Mouse (Mus musculus) lung, adult 2 months (tissue): ENCODE data around the gene Rassf5.

ENCODE experiments used
- CTCF ChIP-seq: fragments of 200-500 bp; IDR thresholded peaks from 2 replicates; pipeline ENCODE4 v1.5.1; 2011; ENCODE audit warnings: mild to moderate bottlenecking, low read length, control low read depth; ENCODE audit not compliant: insufficient read depth
- POLR2A ChIP-seq: fragments of 200-500 bp; IDR thresholded peaks from 2 replicates; pipeline ENCODE4 v1.6.1; 2011; ENCODE audit warnings: low read depth, mild to moderate bottlenecking, control low read depth, low read length, borderline replicate concordance; ENCODE audit errors: extremely low read depth

GRCm38 (mm10) chr1:131183201-131183600, 61.9 kb downstream of the Rassf5 start:
- no peak for TF ChIP-seq CTCF
- no peak for TF ChIP-seq POLR2A
